Mouse (Mus musculus): ENCODE results near the gene Grk4. TPM values are rescaled to one million over a fixed set of nuclear protein-coding genes. Genes with fewer than 3 reads are reported as not detected.

Gene Grk4
- polyA plus RNA-seq (2014; fragmentation: Nextera tagmentation; extraction: Ambion mirVana) = 1.2 and 1.6 TPM in 2 replicates

- Histone ChIP-seq H3K4me3 (ENCODE audit: low read depth, low read length) (peak within 1 kb of the TSS; percentile 73), H3K4me1 (ENCODE audit: control insufficient read depth, insufficient read depth, low read length) (peaks cover 3% of the 10 kb centered on the region; the same call in 1 of the 2 replicates), H3K27me3 (ENCODE audit: control insufficient read depth, insufficient read depth, low read length) (no peaks in the 10 kb centered on the region), H3K27ac (ENCODE audit: low read depth, low read length) (peak within 1 kb of the TSS; percentile 69), H3K36me3 (ENCODE audit: control insufficient read depth, insufficient read depth, low read length) (peaks cover 5% of the 10 kb centered on the region), H3K4me2 (ENCODE audit: low read depth) (peak within 1 kb of the TSS; percentile 49), H3K9ac (ENCODE audit: low read length) (peak within 1 kb of the TSS; percentile 74), H3K9me3 (ENCODE audit: control insufficient read depth, low read length) (no peaks in the 10 kb centered on the region)
- ATAC-seq (ENCODE audit: insufficient read depth, low FRiP score, low TSS enrichment) = peak; percentile 100
- WGBS = under 1% methylated on average over 60 of the region's 60 CpGs
- DNase-seq (ENCODE audit: low spot score) = peak; percentile 99
Observed at GRCm38 (mm10) chr5:34659686-34660590, at the start of gene Grk4, which contains the start of gene Nop14. Gene Grk4 (plus strand): TSS chr5:34660379. Gene Nop14 (minus strand): TSS chr5:34660148.

- H3K9me3 ChIP-seq (ENCODE audit: control insufficient read depth, low read length) = no peaks in the 10 kb centered on the region
- no peak overlapping the region for H3K4me2 ChIP-seq (ENCODE audit: low read depth)
- no peaks in the 10 kb centered on the region for H3K27me3 ChIP-seq (ENCODE audit: control insufficient read depth, insufficient read depth, low read length)
- no peak overlapping the region for H3K4me3 ChIP-seq (ENCODE audit: low read depth, low read length)
- no peak overlapping the region for H3K27ac ChIP-seq (ENCODE audit: low read depth, low read length)
- 91% methylated on average over 2 of the region's 2 CpGs for WGBS
- DNase-seq (ENCODE audit: low spot score) = no peak
- H3K4me1 ChIP-seq (ENCODE audit: control insufficient read depth, insufficient read depth, low read length) = peaks cover 3% of the 10 kb centered on the region
- peaks cover 18% of the 10 kb centered on the region for H3K36me3 ChIP-seq (ENCODE audit: control insufficient read depth, insufficient read depth, low read length)
- H3K9ac ChIP-seq (ENCODE audit: low read length) = no peak overlapping the region
- no peak for ATAC-seq (ENCODE audit: insufficient read depth, low FRiP score, low TSS enrichment)
Observed at GRCm38 (mm10) chr5:34632996-34633395, 27.2 kb upstream of the Grk4 start.

GRCm38 (mm10) chr5:34633641-34634040, 26.5 kb upstream of the Grk4 start:
- 77% methylated on average over 4 of the region's 4 CpGs for WGBS
- H3K27ac ChIP-seq (ENCODE audit: low read depth, low read length) = no peak overlapping the region
- H3K9ac ChIP-seq (ENCODE audit: low read length) = no peak overlapping the region
- no peak for DNase-seq (ENCODE audit: low spot score)
- no peak overlapping the region for H3K4me3 ChIP-seq (ENCODE audit: low read depth, low read length)
- H3K9me3 ChIP-seq (ENCODE audit: control insufficient read depth, low read length) = no peaks in the 10 kb centered on the region
- H3K27me3 ChIP-seq (ENCODE audit: control insufficient read depth, insufficient read depth, low read length) = no peaks in the 10 kb centered on the region
- peaks cover 3% of the 10 kb centered on the region for H3K4me1 ChIP-seq (ENCODE audit: control insufficient read depth, insufficient read depth, low read length)
- no peak for ATAC-seq (ENCODE audit: insufficient read depth, low FRiP score, low TSS enrichment)
- H3K4me2 ChIP-seq (ENCODE audit: low read depth) = no peak overlapping the region
- peaks cover 14% of the 10 kb centered on the region for H3K36me3 ChIP-seq (ENCODE audit: control insufficient read depth, insufficient read depth, low read length)

- Histone ChIP-seq H3K27ac (ENCODE audit: low read depth, low read length) (no peak overlapping the region), H3K9ac (ENCODE audit: low read length) (no peak overlapping the region), H3K4me2 (ENCODE audit: low read depth) (no peak overlapping the region), H3K36me3 (ENCODE audit: control insufficient read depth, insufficient read depth, low read length) (peaks cover 14% of the 10 kb centered on the region), H3K4me3 (ENCODE audit: low read depth, low read length) (no peak overlapping the region), H3K27me3 (ENCODE audit: control insufficient read depth, insufficient read depth, low read length) (no peaks in the 10 kb centered on the region), H3K9me3 (ENCODE audit: control insufficient read depth, low read length) (no peaks in the 10 kb centered on the region), H3K4me1 (ENCODE audit: control insufficient read depth, insufficient read depth, low read length) (peaks cover 3% of the 10 kb centered on the region)
- no peak for ATAC-seq (ENCODE audit: insufficient read depth, low FRiP score, low TSS enrichment)
- 90% methylated on average over 13 of the region's 13 CpGs for WGBS
- no peak for DNase-seq (ENCODE audit: low spot score)
Observed at GRCm38 (mm10) chr5:34634746-34635400, 25.3 kb upstream of the Grk4 start.

- peak overlapping the region; percentile 54; the same call in 1 of the 2 replicates for H3K4me3 ChIP-seq (ENCODE audit: low read depth, low read length)
- ATAC-seq (ENCODE audit: insufficient read depth, low FRiP score, low TSS enrichment) (no peak), DNase-seq (ENCODE audit: low spot score) (no peak)
- peaks cover 3% of the 10 kb centered on the region for H3K4me1 ChIP-seq (ENCODE audit: control insufficient read depth, insufficient read depth, low read length)
- 67% methylated on average over 10 of the region's 10 CpGs for WGBS
- peaks cover 11% of the 10 kb centered on the region for H3K36me3 ChIP-seq (ENCODE audit: control insufficient read depth, insufficient read depth, low read length)
- H3K27me3 ChIP-seq (ENCODE audit: control insufficient read depth, insufficient read depth, low read length) = no peaks in the 10 kb centered on the region
- H3K9me3 ChIP-seq (ENCODE audit: control insufficient read depth, low read length) = no peaks in the 10 kb centered on the region
- H3K27ac ChIP-seq (ENCODE audit: low read depth, low read length) = no peak overlapping the region
- peak overlapping the region; percentile 71; the same call in 1 of the 2 replicates for H3K9ac ChIP-seq (ENCODE audit: low read length)
- H3K4me2 ChIP-seq (ENCODE audit: low read depth) = peak overlapping the region; percentile 96
Observed at GRCm38 (mm10) chr5:34635665-34636192, 24.4 kb upstream of the Grk4 start.

GRCm38 (mm10) chr5:34636481-34637287, 23.5 kb upstream of the Grk4 start, which contains the start of gene Mfsd10:
Gene Mfsd10 (minus strand): TSS chr5:34637212.
- H3K36me3 ChIP-seq (ENCODE audit: control insufficient read depth, insufficient read depth, low read length) = peaks cover 10% of the 10 kb centered on the region
- WGBS = under 1% methylated on average over 48 of the region's 48 CpGs
- H3K9ac ChIP-seq (ENCODE audit: low read length) = peak within 1 kb of the TSS; percentile 71
- peak; percentile 88 for ATAC-seq (ENCODE audit: insufficient read depth, low FRiP score, low TSS enrichment)
- peaks cover 3% of the 10 kb centered on the region for H3K4me1 ChIP-seq (ENCODE audit: control insufficient read depth, insufficient read depth, low read length)
- peak within 1 kb of the TSS; percentile 54 for H3K4me3 ChIP-seq (ENCODE audit: low read depth, low read length)
- H3K27me3 ChIP-seq (ENCODE audit: control insufficient read depth, insufficient read depth, low read length) = no peaks in the 10 kb centered on the region
- H3K9me3 ChIP-seq (ENCODE audit: control insufficient read depth, low read length) = no peaks in the 10 kb centered on the region
- peak; percentile 77 for DNase-seq (ENCODE audit: low spot score)
- peak within 1 kb of the TSS; percentile 96 for H3K4me2 ChIP-seq (ENCODE audit: low read depth)
- peak within 1 kb of the TSS; percentile 73 for H3K27ac ChIP-seq (ENCODE audit: low read depth, low read length)

- Histone ChIP-seq H3K4me3 (ENCODE audit: low read depth, low read length) (no peak overlapping the region), H3K9ac (ENCODE audit: low read length) (no peak overlapping the region), H3K9me3 (ENCODE audit: control insufficient read depth, low read length) (no peaks in the 10 kb centered on the region), H3K36me3 (ENCODE audit: control insufficient read depth, insufficient read depth, low read length) (peaks cover 8% of the 10 kb centered on the region), H3K4me1 (ENCODE audit: control insufficient read depth, insufficient read depth, low read length) (peaks cover 3% of the 10 kb centered on the region), H3K27ac (ENCODE audit: low read depth, low read length) (no peak overlapping the region), H3K27me3 (ENCODE audit: control insufficient read depth, insufficient read depth, low read length) (no peaks in the 10 kb centered on the region), H3K4me2 (ENCODE audit: low read depth) (no peak overlapping the region)
- WGBS = 84% methylated on average over 7 of the region's 7 CpGs
- DNase-seq (ENCODE audit: low spot score) = no peak
- no peak for ATAC-seq (ENCODE audit: insufficient read depth, low FRiP score, low TSS enrichment)
Observed at GRCm38 (mm10) chr5:34637591-34638156, 22.5 kb upstream of the Grk4 start.

GRCm38 (mm10) chr5:34641991-34642390, 18.2 kb upstream of the Grk4 start:
- Histone ChIP-seq H3K9me3 (ENCODE audit: control insufficient read depth, low read length) (no peaks in the 10 kb centered on the region), H3K4me1 (ENCODE audit: control insufficient read depth, insufficient read depth, low read length) (no peaks in the 10 kb centered on the region), H3K4me3 (ENCODE audit: low read depth, low read length) (no peak overlapping the region), H3K27ac (ENCODE audit: low read depth, low read length) (no peak overlapping the region), H3K9ac (ENCODE audit: low read length) (no peak overlapping the region), H3K36me3 (ENCODE audit: control insufficient read depth, insufficient read depth, low read length) (peaks cover 16% of the 10 kb centered on the region), H3K27me3 (ENCODE audit: control insufficient read depth, insufficient read depth, low read length) (no peaks in the 10 kb centered on the region), H3K4me2 (ENCODE audit: low read depth) (no peak overlapping the region)
- ATAC-seq (ENCODE audit: insufficient read depth, low FRiP score, low TSS enrichment) (no peak), DNase-seq (ENCODE audit: low spot score) (no peak)
- 92% methylated on average over 3 of the region's 3 CpGs for WGBS

All from neural tube, embryonic 11.5 days (tissue).